Mouse (Mus musculus) lung, adult 2 months (tissue): ENCODE data around the gene Fcnb.

Experiments
- CTCF ChIP-seq: fragments of 200-500 bp; IDR thresholded peaks from 2 replicates; pipeline ENCODE4 v1.5.1; 2011; ENCODE audit warnings: mild to moderate bottlenecking, low read length, control low read depth; ENCODE audit not compliant: insufficient read depth
- POLR2A ChIP-seq: fragments of 200-500 bp; IDR thresholded peaks from 2 replicates; pipeline ENCODE4 v1.6.1; 2011; ENCODE audit warnings: low read depth, mild to moderate bottlenecking, control low read depth, low read length, borderline replicate concordance; ENCODE audit errors: extremely low read depth

DNA sequence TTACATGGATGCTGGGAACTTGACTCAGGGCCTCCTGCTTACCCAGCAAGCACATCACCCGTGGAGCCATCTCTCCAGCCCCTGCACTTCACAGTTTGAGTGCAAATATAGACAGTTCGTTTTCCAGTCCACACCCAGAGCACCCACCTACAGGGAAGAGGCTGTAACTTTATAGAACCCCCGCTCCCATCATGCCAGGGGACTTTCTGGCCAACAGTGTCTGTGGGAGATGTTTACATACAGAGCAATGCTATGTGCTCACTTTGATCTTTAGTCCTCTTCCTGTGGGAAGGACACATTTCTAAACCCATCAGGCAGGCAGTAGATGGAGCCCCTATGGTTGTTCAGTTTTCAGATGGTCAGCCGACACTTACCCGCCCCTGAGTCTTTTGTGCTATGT lies 18.0 kb downstream of the Fcnb start:
- TF ChIP-seq POLR2A (no peak), CTCF (no peak)
